Mouse (Mus musculus) intestine, embryonic 15.5 days (tissue): Measurements from ENCODE around the gene Inmt. TPM values are rescaled to one million over a fixed set of nuclear protein-coding genes. Genes with fewer than 3 reads are reported as not detected.

ENCODE experiments used
- polyA plus RNA-seq: library from polyadenylated mRNA; unstranded; fragments of >200 nt; fragmentation: Nextera tagmentation; extraction: Ambion mirVana; gene quantifications from 2 replicates; pipeline ENCODE4 v1.2.1, GENCODE M21; 2015

Inmt gene
- polyA plus RNA-seq, 1 experiment from 2014 or later = 0.21 TPM

Other genes starting within 250 kb of the Inmt start
- gene Nod1, start 202.4 kb downstream of the Inmt start, polyA plus RNA-seq = 4.8 and 5.5 TPM in 2 replicates
- 8.2 and 10.7 TPM in 2 replicates for gene Ggct, start 182.1 kb downstream of the Inmt start, polyA plus RNA-seq
- 170 and 172 TPM in 2 replicates for gene Gars, start 137.0 kb downstream of the Inmt start, polyA plus RNA-seq
- 0.26 and 0.37 TPM in 2 replicates for gene Crhr2, start 42.0 kb downstream of the Inmt start, polyA plus RNA-seq
- 6.5 and 7.3 TPM in 2 replicates for gene Mindy4, start 28.3 kb upstream of the Inmt start, polyA plus RNA-seq
- 16.4 and 20.0 TPM in 2 replicates for gene Aqp1, start 161.4 kb upstream of the Inmt start, polyA plus RNA-seq
- 0.23 and 0.34 TPM in 2 replicates for gene Ghrhr, start 201.3 kb upstream of the Inmt start, polyA plus RNA-seq